Mouse (Mus musculus) C2C12 (cell line): Measurements from ENCODE around the gene Klk9.

Source experiments
- CTCF ChIP-seq: IDR thresholded peaks from one replicate; pipeline ENCODE4 v1.5.1; 2011; ENCODE audit not compliant: control insufficient read depth, insufficient read depth, insufficient read length
- MYOD1 ChIP-seq: IDR thresholded peaks from one replicate; pipeline ENCODE4 v1.6.1; 2011; ENCODE audit warnings: low read depth; ENCODE audit not compliant: control insufficient read depth, insufficient read length
- MYOG ChIP-seq: IDR thresholded peaks from one replicate; pipeline ENCODE4 v1.6.1; 2011; ENCODE audit not compliant: control insufficient read depth, insufficient read length; ENCODE audit errors: extremely low read depth
- USF1 ChIP-seq: IDR thresholded peaks from one replicate; pipeline ENCODE4 v1.6.1; 2011; ENCODE audit warnings: low read depth, mild to moderate bottlenecking, control low read depth, moderate library complexity

- TF ChIP-seq MYOD1 (no peak), MYOG (no peak), CTCF (no peak), USF1 (no peak)
Observed at GRCm38 (mm10) chr7:43821581-43821980, 29.9 kb downstream of the Klk9 start.
